Mouse (Mus musculus): ENCODE data around the gene Uckl1. TPM values are rescaled to one million over a fixed set of nuclear protein-coding genes. Genes with fewer than 3 reads are reported as not detected.

Uckl1 gene
- 130 TPM for polyA plus RNA-seq (2017; shearing (Covaris generic))

GRCm38 (mm10) chr2:181584411-181584942 is at the start of gene Uckl1:
Gene Uckl1 (minus strand): TSS chr2:181584892.

GRCm38 (mm10) chr2:181598454-181599351 is 14.0 kb upstream of the Uckl1 start, which contains the start of gene Samd10:
Gene Samd10 (minus strand): TSS chr2:181599212.

GRCm38 (mm10) chr2:181592231-181593041 is 7.7 kb upstream of the Uckl1 start, which contains the start of gene Zfp512b:
Gene Zfp512b (minus strand): TSS chr2:181592803.

GRCm38 (mm10) chr2:181591528-181592085 is 6.9 kb upstream of the Uckl1 start, which contains the start of gene Prpf6:
Gene Prpf6 (plus strand): TSS chr2:181591868.

GRCm38 (mm10) chr2:181520118-181520935 is 64.4 kb downstream of the Uckl1 start, which contains the start of gene Dnajc5:
Gene Dnajc5 (plus strand): TSS chr2:181520485.

Other genes starting within 250 kb of the Uckl1 start
- 109 TPM for gene Zgpat, start 220.0 kb downstream of the Uckl1 start, polyA plus RNA-seq (2017; shearing (Covaris generic))
- gene Arfrp1, start 219.5 kb downstream of the Uckl1 start, polyA plus RNA-seq (2017; shearing (Covaris generic)), result 133 TPM
- 242 TPM for gene Lime1, start 204.8 kb downstream of the Uckl1 start, polyA plus RNA-seq (2017; shearing (Covaris generic))
- gene Zbtb46, start 125.5 kb downstream of the Uckl1 start, polyA plus RNA-seq (2017; shearing (Covaris generic)), result 0.42 TPM
- gene Abhd16b, start 91.7 kb downstream of the Uckl1 start, polyA plus RNA-seq (2017; shearing (Covaris generic)), result not detected
- 86.9 TPM for gene Tpd52l2, start 87.8 kb downstream of the Uckl1 start, polyA plus RNA-seq (2017; shearing (Covaris generic))
- 167 TPM for gene Dnajc5, start 64.4 kb downstream of the Uckl1 start, polyA plus RNA-seq (2017; shearing (Covaris generic))
- 90.9 TPM for gene Prpf6, start 7.0 kb upstream of the Uckl1 start, polyA plus RNA-seq (2017; shearing (Covaris generic))
- 33.9 TPM for gene Zfp512b, start 7.9 kb upstream of the Uckl1 start, polyA plus RNA-seq (2017; shearing (Covaris generic))
- 9.2 TPM for gene Samd10, start 14.3 kb upstream of the Uckl1 start, polyA plus RNA-seq (2017; shearing (Covaris generic))
- gene Gm29797, start 72.1 kb upstream of the Uckl1 start, polyA plus RNA-seq (2017; shearing (Covaris generic)), result not detected
- not detected for gene Sox18, start 86.7 kb upstream of the Uckl1 start, polyA plus RNA-seq (2017; shearing (Covaris generic))
- 21.1 TPM for gene Tcea2, start 95.4 kb upstream of the Uckl1 start, polyA plus RNA-seq (2017; shearing (Covaris generic))
- gene Rgs19, start 109.1 kb upstream of the Uckl1 start, polyA plus RNA-seq (2017; shearing (Covaris generic)), result 142 TPM
- not detected for gene Lkaaear1, start 113.5 kb upstream of the Uckl1 start, polyA plus RNA-seq (2017; shearing (Covaris generic))
- 0.35 TPM for gene Oprl1, start 130.1 kb upstream of the Uckl1 start, polyA plus RNA-seq (2017; shearing (Covaris generic))
- not detected for gene Myt1, start 178.4 kb upstream of the Uckl1 start, polyA plus RNA-seq (2017; shearing (Covaris generic))